Mouse (Mus musculus): ENCODE results near the gene Yars2. TPM values are rescaled to one million over a fixed set of nuclear protein-coding genes. Genes with fewer than 3 reads are reported as not detected.

Yars2 gene
- total RNA-seq, 4 experiments from 2014 or later: 19.1 to 23.4 (median 21.6) TPM

Other genes starting within 250 kb of the Yars2 start
- gene Pkp2, start 89.6 kb upstream of the Yars2 start, total RNA-seq (2022): 1 to 10 TPM; 5.6 to 6.4 (median 6.0) TPM
- gene Dnm1l, start 56.0 kb downstream of the Yars2 start, total RNA-seq (2022): 100 to 1,000 TPM; 198 to 201 (median 198) TPM

All from left cerebral cortex, adult 8-10 months (tissue).